Mouse (Mus musculus): ENCODE data around the gene Krt17. TPM values are rescaled to one million over a fixed set of nuclear protein-coding genes. Genes with fewer than 3 reads are reported as not detected.
A peak's percentile ranks its signal among the peaks of the same experiment; 100 is the strongest.
"Not testable (repeated sequence)": the region's sequence is repeated elsewhere in the genome, so short reads cannot be mapped to it uniquely, and the experiment has no call there.

Krt17 gene
- not detected for total RNA-seq (2021)

- intact Hi-C loops (cut with DNase I), result no loop called here
- no peak for DNase-seq (ENCODE audit: low spot score)
Measured at GRCm38 (mm10) chr11:100260514-100261234, at the start of gene Krt17. TSS of gene Krt17 (minus strand) at chr11:100261029.

- DNase-seq (ENCODE audit: low spot score); intact Hi-C loops (cut with DNase I): not testable (repeated sequence)
Measured at GRCm38 (mm10) chr11:100308672-100309071, 47.8 kb upstream of the Krt17 start.

- no peak for DNase-seq (ENCODE audit: low spot score)
- intact Hi-C loops (cut with DNase I), result no loop called here
Measured at GRCm38 (mm10) chr11:100307900-100308299, 47.1 kb upstream of the Krt17 start.

GRCm38 (mm10) chr11:100301292-100301691 lies 40.5 kb upstream of the Krt17 start:
- no peak for DNase-seq (ENCODE audit: low spot score)
- intact Hi-C loops (cut with DNase I), result no loop called here

- intact Hi-C loops (cut with DNase I), result no loop called here
- DNase-seq (ENCODE audit: low spot score), result no peak
Measured at GRCm38 (mm10) chr11:100300293-100300692, 39.5 kb upstream of the Krt17 start.

GRCm38 (mm10) chr11:100298274-100299036 lies 37.6 kb upstream of the Krt17 start:
- intact Hi-C loops (cut with DNase I), result loop anchor here (5.0 kb wide), 1 partner anchor 831 kb away; no protein-coding TSS in a partner anchor
- peak; percentile 27 for DNase-seq (ENCODE audit: low spot score)

- DNase-seq (ENCODE audit: low spot score), result no peak
- intact Hi-C loops (cut with DNase I), result loop anchor here (5.0 kb wide), 1 partner anchor 830 kb away; no protein-coding TSS in a partner anchor
Measured at GRCm38 (mm10) chr11:100297801-100298200, 37.0 kb upstream of the Krt17 start.

GRCm38 (mm10) chr11:100295308-100295707 lies 34.5 kb upstream of the Krt17 start:
- intact Hi-C loops (cut with DNase I), result loop anchor here (1.0 to 5.0 kb wide), 2 partner anchors 13 to 828 kb away; no protein-coding TSS in a partner anchor
- DNase-seq (ENCODE audit: low spot score), result peak; percentile 31

GRCm38 (mm10) chr11:100292884-100293283 lies 32.1 kb upstream of the Krt17 start:
- no peak for DNase-seq (ENCODE audit: low spot score)
- intact Hi-C loops (cut with DNase I), result loop anchor here (5.0 kb wide), 1 partner anchor 911 kb away; no protein-coding TSS in a partner anchor

- DNase-seq (ENCODE audit: low spot score), result no peak
- intact Hi-C loops (cut with DNase I), result loop anchor here (5.0 kb wide), 1 partner anchor 908 kb away; no protein-coding TSS in a partner anchor
Measured at GRCm38 (mm10) chr11:100290235-100290634, 29.4 kb upstream of the Krt17 start.

- DNase-seq (ENCODE audit: low spot score), result no peak
- intact Hi-C loops (cut with DNase I), result no loop called here
Measured at GRCm38 (mm10) chr11:100288942-100289341, 28.1 kb upstream of the Krt17 start.

GRCm38 (mm10) chr11:100287024-100287423 lies 26.2 kb upstream of the Krt17 start:
- intact Hi-C loops (cut with DNase I), result no loop called here
- peak; percentile 65 for DNase-seq (ENCODE audit: low spot score)

GRCm38 (mm10) chr11:100284988-100285387 lies 24.2 kb upstream of the Krt17 start:
- intact Hi-C loops (cut with DNase I), result loop anchor here (5.0 kb wide), 1 partner anchor 118 kb away; no protein-coding TSS in a partner anchor

GRCm38 (mm10) chr11:100282549-100282948 lies 21.7 kb upstream of the Krt17 start:
- intact Hi-C loops (cut with DNase I), result loop anchor here (1.0 to 5.0 kb wide), 2 partner anchors 13 to 115 kb away; no protein-coding TSS in a partner anchor
- peak; percentile 37 for DNase-seq (ENCODE audit: low spot score)

More at GRCm38 (mm10) chr11:100284988-100285387, 24.2 kb upstream of the Krt17 start:
- no peak for DNase-seq (ENCODE audit: low spot score)

- intact Hi-C loops (cut with DNase I), result loop anchor here (1.0 to 5.0 kb wide), 3 partner anchors 13 to 817 kb away; no protein-coding TSS in a partner anchor
- no peak for DNase-seq (ENCODE audit: low spot score)
Measured at GRCm38 (mm10) chr11:100281596-100282544, 21.0 kb upstream of the Krt17 start.

GRCm38 (mm10) chr11:100278759-100279158 lies 17.9 kb upstream of the Krt17 start:
- intact Hi-C loops (cut with DNase I), result no loop called here
- DNase-seq (ENCODE audit: low spot score), result no peak

GRCm38 (mm10) chr11:100277726-100278480 lies 17.1 kb upstream of the Krt17 start:
- no peak for DNase-seq (ENCODE audit: low spot score)
- intact Hi-C loops (cut with DNase I), result no loop called here

GRCm38 (mm10) chr11:100275466-100275865 lies 14.6 kb upstream of the Krt17 start:
- no peak for DNase-seq (ENCODE audit: low spot score)
- intact Hi-C loops (cut with DNase I), result no loop called here

- intact Hi-C loops (cut with DNase I), result no loop called here
- DNase-seq (ENCODE audit: low spot score), result no peak
Measured at GRCm38 (mm10) chr11:100274719-100275118, 13.9 kb upstream of the Krt17 start.

Measured in heart, postnatal 25 days (tissue).